Mouse (Mus musculus) midbrain, embryonic 11.5 days (tissue): ENCODE data around the gene Dpp3. TPM values are rescaled to one million over a fixed set of nuclear protein-coding genes. Genes with fewer than 3 reads are reported as not detected.

ENCODE experiments used
- ATAC-seq: fragments of 200-750 bp; cut with Nextera tagmentation; 2 replicates; pipeline ENCODE4 v1.8.0; 2017; ENCODE audit warnings: moderate TSS enrichment, moderate library complexity; ENCODE audit not compliant: low FRiP score
- DNase-seq: peaks from one replicate; pipeline ENCODE4 v3.0.0; 2015; ENCODE audit warnings: low spot score; ENCODE audit errors: missing footprints
- H3K27ac ChIP-seq: fragments of 300-500 bp; sonication (generic); 2 replicates; pipeline ENCODE4 v1.5.1; 2014; ENCODE audit warnings: low read depth, low read length
- H3K27me3 ChIP-seq: fragments of 300-500 bp; sonication (generic); 2 replicates; pipeline ENCODE4 v1.6.1; 2014; ENCODE audit warnings: mild to moderate bottlenecking, low read length, moderate library complexity, mixed read lengths; ENCODE audit not compliant: control insufficient read depth, insufficient read depth
- H3K36me3 ChIP-seq: fragments of 300-500 bp; sonication (generic); 2 replicates; pipeline ENCODE4 v1.6.1; 2014; ENCODE audit warnings: mild to moderate bottlenecking, low read length, moderate library complexity, mixed read lengths; ENCODE audit not compliant: control insufficient read depth, insufficient read depth
- H3K4me1 ChIP-seq: fragments of 300-500 bp; sonication (generic); 2 replicates; pipeline ENCODE4 v1.6.1; 2014; ENCODE audit warnings: low read length; ENCODE audit not compliant: control insufficient read depth, insufficient read depth
- H3K4me2 ChIP-seq: fragments of 300-500 bp; sonication (generic); 2 replicates; pipeline ENCODE4 v1.6.1; 2014; ENCODE audit warnings: mild to moderate bottlenecking, moderate library complexity
- H3K4me3 ChIP-seq: fragments of 300-500 bp; sonication (generic); 2 replicates; pipeline ENCODE4 v1.5.1; 2014; ENCODE audit warnings: low read depth, low read length
- H3K9ac ChIP-seq: fragments of 300-500 bp; sonication (generic); 2 replicates; pipeline ENCODE4 v1.6.1; 2014; ENCODE audit warnings: low read length
- H3K9me3 ChIP-seq: fragments of 300-500 bp; sonication (generic); 2 replicates; pipeline ENCODE4 v1.6.1; 2016; ENCODE audit warnings: low read length; ENCODE audit not compliant: control insufficient read depth
- WGBS: fragments of 180-500 bp; shearing (Covaris S2); extraction: QIAGEN DNeasy Blood & Tissue Kit; methylation state at CpG from one replicate; pipeline ENCODE4 v1.1.7; 2014; 5-methylcytosine and 5-hydroxymethylcytosine counted together
- polyA plus RNA-seq: library from polyadenylated mRNA; unstranded; fragments of >200 nt; fragmentation: Nextera tagmentation; extraction: Ambion mirVana; gene quantifications from 2 replicates; pipeline ENCODE4 v1.2.1, GENCODE M21; 2014

The Dpp3 gene
- polyA plus RNA-seq, 1 experiment from 2014 or later, result 159 TPM

GRCm38 (mm10) chr19:4936896-4937295 is 8.8 kb upstream of the Dpp3 start:
- H3K4me3 ChIP-seq, result no peak overlapping the region
- no peaks in the 10 kb centered on the region for H3K9me3 ChIP-seq
- H3K27me3 ChIP-seq, result peaks cover 2% of the 10 kb centered on the region; the same call in 1 of the 2 replicates
- no peak for ATAC-seq
- no peak overlapping the region for H3K4me2 ChIP-seq
- no peak overlapping the region for H3K9ac ChIP-seq
- no peak overlapping the region for H3K27ac ChIP-seq
- 81% methylated on average over 2 of the region's 2 CpGs for WGBS
- H3K36me3 ChIP-seq, result no peaks in the 10 kb centered on the region
- DNase-seq, result peak; percentile 69
- no peaks in the 10 kb centered on the region for H3K4me1 ChIP-seq

- WGBS, result 63% methylated on average over 5 of the region's 5 CpGs
- Histone ChIP-seq H3K36me3 (peaks cover 8% of the 10 kb centered on the region), H3K4me2 (peak overlapping the region; percentile 73), H3K9ac (peak overlapping the region; percentile 76), H3K4me1 (peaks cover 11% of the 10 kb centered on the region; the same call in 1 of the 2 replicates), H3K27me3 (no peaks in the 10 kb centered on the region), H3K9me3 (no peaks in the 10 kb centered on the region), H3K27ac (no peak overlapping the region; the same call in 1 of the 2 replicates), H3K4me3 (peak overlapping the region; percentile 58)
- no peak for DNase-seq
- ATAC-seq, result peak; percentile 28
Measured at GRCm38 (mm10) chr19:4928781-4929180, 694 bp upstream of the Dpp3 start.

GRCm38 (mm10) chr19:4925121-4925860 is 2.8 kb downstream of the Dpp3 start:
- Histone ChIP-seq H3K27me3 (no peaks in the 10 kb centered on the region), H3K4me2 (no peak overlapping the region), H3K4me1 (peaks cover 11% of the 10 kb centered on the region; the same call in 1 of the 2 replicates), H3K4me3 (no peak overlapping the region), H3K9me3 (no peaks in the 10 kb centered on the region), H3K36me3 (peaks cover 27% of the 10 kb centered on the region), H3K27ac (no peak overlapping the region), H3K9ac (no peak overlapping the region)
- no peak for ATAC-seq
- 96% methylated on average over 11 of the region's 11 CpGs for WGBS
- peak; percentile 54 for DNase-seq

- WGBS, result 88% methylated on average over 6 of the region's 6 CpGs
- Histone ChIP-seq H3K9me3 (no peaks in the 10 kb centered on the region), H3K9ac (no peak overlapping the region), H3K27ac (no peak overlapping the region), H3K36me3 (peaks cover 35% of the 10 kb centered on the region), H3K4me1 (no peaks in the 10 kb centered on the region), H3K4me2 (no peak overlapping the region), H3K4me3 (no peak overlapping the region), H3K27me3 (no peaks in the 10 kb centered on the region)
- no peak for DNase-seq
- no peak for ATAC-seq
Measured at GRCm38 (mm10) chr19:4919652-4920051, 8.4 kb downstream of the Dpp3 start.

- WGBS, result 84% methylated on average over 10 of the region's 10 CpGs
- no peaks in the 10 kb centered on the region for H3K27me3 ChIP-seq
- ATAC-seq, result no peak
Measured at GRCm38 (mm10) chr19:4916827-4917226, 11.3 kb downstream of the Dpp3 start.

GRCm38 (mm10) chr19:4915924-4916603 is 12.0 kb downstream of the Dpp3 start:
- no peaks in the 10 kb centered on the region for H3K27me3 ChIP-seq
- no peak overlapping the region for H3K4me3 ChIP-seq
- DNase-seq, result no peak
- H3K27ac ChIP-seq, result no peak overlapping the region
- H3K36me3 ChIP-seq, result peaks cover 26% of the 10 kb centered on the region
- no peak overlapping the region for H3K9ac ChIP-seq
- no peaks in the 10 kb centered on the region for H3K4me1 ChIP-seq
- ATAC-seq, result no peak
- 88% methylated on average over 15 of the region's 15 CpGs for WGBS
- H3K4me2 ChIP-seq, result no peak overlapping the region
- H3K9me3 ChIP-seq, result no peaks in the 10 kb centered on the region

More at GRCm38 (mm10) chr19:4916827-4917226, 11.3 kb downstream of the Dpp3 start:
- Histone ChIP-seq H3K27ac (no peak overlapping the region), H3K4me1 (no peaks in the 10 kb centered on the region), H3K9ac (no peak overlapping the region), H3K36me3 (peaks cover 27% of the 10 kb centered on the region), H3K4me3 (no peak overlapping the region), H3K9me3 (no peaks in the 10 kb centered on the region), H3K4me2 (no peak overlapping the region)
- no peak for DNase-seq

GRCm38 (mm10) chr19:4909376-4909775 is 18.7 kb downstream of the Dpp3 start:
- Histone ChIP-seq H3K4me3 (no peak overlapping the region), H3K4me2 (no peak overlapping the region), H3K36me3 (peaks cover 20% of the 10 kb centered on the region), H3K9me3 (no peaks in the 10 kb centered on the region), H3K9ac (no peak overlapping the region), H3K4me1 (peaks cover 5% of the 10 kb centered on the region; the same call in 1 of the 2 replicates), H3K27me3 (no peaks in the 10 kb centered on the region), H3K27ac (no peak overlapping the region)
- ATAC-seq (no peak), DNase-seq (no peak)
- WGBS, result 95% methylated on average over 7 of the region's 7 CpGs

GRCm38 (mm10) chr19:4908107-4908506 is 20.0 kb downstream of the Dpp3 start:
- no peak overlapping the region for H3K4me2 ChIP-seq
- WGBS, result 82% methylated on average over 4 of the region's 4 CpGs
- DNase-seq (no peak), ATAC-seq (no peak)
- no peaks in the 10 kb centered on the region for H3K27me3 ChIP-seq
- no peak overlapping the region for H3K4me3 ChIP-seq
- H3K27ac ChIP-seq, result no peak overlapping the region
- H3K4me1 ChIP-seq, result peaks cover 5% of the 10 kb centered on the region; the same call in 1 of the 2 replicates
- H3K9me3 ChIP-seq, result no peaks in the 10 kb centered on the region
- peaks cover 12% of the 10 kb centered on the region for H3K36me3 ChIP-seq
- no peak overlapping the region for H3K9ac ChIP-seq
